ENCODE assay signal across 8 mouse cellular contexts in genomic region chr9:65094237-65094636, GRCm38 (mm10). TPM values are rescaled to one million over a fixed set of nuclear protein-coding genes. Genes with fewer than 3 reads are reported as not detected.
A peak's percentile ranks its signal among the peaks of the same experiment; 100 is the strongest.
DNase-seq lines count a peak whose midpoint lies in the region; ATAC-seq lines count a peak whose summit lies in the region.

No protein-coding gene starts in this region.

- peaks cover 7% of the 10 kb centered on the region for H3K4me1 ChIP-seq in heart, embryonic 15.5 days (replicated peaks)
- H3K4me1 ChIP-seq in limb, embryonic 10.5 days, result 0 out of 2 replicates have a peak, but pooled peaks cover 6% of the 10 kb centered on the region

- no peak overlapping the region for H3K4me3 ChIP-seq in heart, embryonic 15.5 days
- H3K4me3 ChIP-seq in limb, embryonic 10.5 days, result no peak overlapping the region

- H3K9ac ChIP-seq in heart, embryonic 15.5 days, result 0 out of 2 replicates have a peak overlapping the region, but pooled peaks have one; percentile 28

- ATAC-seq in heart, embryonic 15.5 days (replicated peaks; ENCODE audit: insufficient number of reproducible peaks, insufficient read depth, low FRiP score, low read depth), result peak; percentile 65; the same call in 1 of the 2 replicates

- DNase-seq in cerebellum, postnatal 10 days, result peak; percentile 88 to 92
- DNase-seq in cerebellum, adult 8-10 months, result no peak
- peak; percentile 62 for DNase-seq in urinary bladder, postnatal 14 days (ENCODE audit: low spot score)
- no peak for DNase-seq in urinary bladder, postnatal 10 days (ENCODE audit: low spot score)
- no peak for DNase-seq in limb, embryonic 10.5 days (ENCODE audit: low spot score)
- DNase-seq in right cerebral cortex, postnatal 10 days (ENCODE audit: low spot score in 2 of 2), result peak; percentile 64 to 75
- DNase-seq in thymus, postnatal 0 days (ENCODE audit: low spot score), result no peak

- 21% methylated on average over 6 of the region's 6 CpGs for WGBS in heart, embryonic 15.5 days
- 62% methylated on average over 6 of the region's 6 CpGs for WGBS in limb, embryonic 10.5 days

- H3K27ac ChIP-seq in heart, embryonic 15.5 days, result peak overlapping the region; percentile 34; the same call in 1 of the 2 replicates
- H3K27ac ChIP-seq in limb, embryonic 10.5 days, result peak overlapping the region; percentile 32; the same call in 1 of the 2 replicates

- H3K27me3 ChIP-seq in heart, embryonic 15.5 days, result no peaks in the 10 kb centered on the region
- no peaks in the 10 kb centered on the region for H3K27me3 ChIP-seq in limb, embryonic 10.5 days (ENCODE audit: low read depth, poor library complexity, severe bottlenecking)

- no peak overlapping the region; the same call in 1 of the 2 replicates for H3K4me2 ChIP-seq in heart, embryonic 15.5 days

- no peaks in the 10 kb centered on the region for H3K9me3 ChIP-seq in heart, embryonic 15.5 days (replicated peaks)
- H3K9me3 ChIP-seq in limb, embryonic 10.5 days (replicated peaks), result no peaks in the 10 kb centered on the region

- no peaks in the 10 kb centered on the region for H3K36me3 ChIP-seq in heart, embryonic 15.5 days
- no peaks in the 10 kb centered on the region for H3K36me3 ChIP-seq in limb, embryonic 10.5 days

RNA-seq across cellular contexts. Expression of gene Igdcc4, which starts 7.0 kb away (rescaled TPM):
- 9.1 and 13.0 TPM in 2 replicates for polyA plus RNA-seq in heart, embryonic 15.5 days (2015; fragmentation: Nextera tagmentation; extraction: Ambion mirVana)
- 11.1 and 11.2 TPM in 2 replicates for polyA plus RNA-seq in limb, embryonic 10.5 days (2016; fragmentation: Nextera tagmentation; extraction: Ambion mirVana)
- 4.9 and 5.0 TPM in 2 replicates for polyA plus RNA-seq in thymus, postnatal 0 days (2015; fragmentation: Nextera tagmentation; extraction: Ambion mirVana)

RNA-seq across cellular contexts. Expression of gene Igdcc3, which starts 46.8 kb away (rescaled TPM):
- polyA plus RNA-seq in heart, embryonic 15.5 days (2015; fragmentation: Nextera tagmentation; extraction: Ambion mirVana), result 0.19 and 0.71 TPM in 2 replicates
- 230 and 420 TPM in 2 replicates for polyA plus RNA-seq in limb, embryonic 10.5 days (2016; fragmentation: Nextera tagmentation; extraction: Ambion mirVana)
- 0.09 TPM in 1 of 2 replicates, not detected in the other for polyA plus RNA-seq in thymus, postnatal 0 days (2015; fragmentation: Nextera tagmentation; extraction: Ambion mirVana)

Comparison
In these comparisons a context has a peak if more than half of its experiments do, and no peak if none do; other contexts are left out.
1. DNase-seq: peak in cerebellum, postnatal 10 days (2 of 2), urinary bladder, postnatal 14 days (single experiment) and right cerebral cortex, postnatal 10 days (2 of 2); none in cerebellum, adult 8-10 months (single experiment), urinary bladder, postnatal 10 days (single experiment), limb, embryonic 10.5 days (single experiment) and thymus, postnatal 0 days (single experiment).
2. RNA of gene Igdcc3, which starts 46.8 kb away (polyA plus RNA-seq): 230 to 420 TPM in limb, embryonic 10.5 days; 0.19 to 0.71 TPM in heart, embryonic 15.5 days and 0.09 TPM in thymus, postnatal 0 days; every median in the first group is over 100 times any median in the second.